Mouse (Mus musculus) CD4-positive naive resting alpha-beta T cell, adult 76 days (primary cell): Measurements from ENCODE around the gene Olfr58. TPM values are rescaled to one million over a fixed set of nuclear protein-coding genes. Genes with fewer than 3 reads are reported as not detected.

Source experiments
- total RNA-seq: library from RNA; stranded (reverse); gene quantifications from one replicate; pipeline ENCODE4 v1.2.4, GENCODE M21; 2023

The Olfr58 gene
- not detected for total RNA-seq

GRCm38 (mm10) chr9:19779983-19780382, at the start of gene Olfr58:
Gene Olfr58 (plus strand): TSS chr9:19780283.

GRCm38 (mm10) chr9:19804606-19805005, 24.5 kb downstream of the Olfr58 start, which contains the start of gene Olfr859:
Gene Olfr859 (plus strand): TSS chr9:19804906.

Other genes starting within 250 kb of the Olfr58 start
- not detected for gene Olfr853, start 239.2 kb upstream of the Olfr58 start, total RNA-seq
- gene Olfr854, start 212.9 kb upstream of the Olfr58 start, total RNA-seq: not detected
- gene Olfr855, start 197.7 kb upstream of the Olfr58 start, total RNA-seq: not detected
- 35.3 TPM for gene Zfp317, start 158.2 kb upstream of the Olfr58 start, total RNA-seq
- gene Olfr857, start 70.8 kb upstream of the Olfr58 start, total RNA-seq: not detected
- gene Olfr859, start 24.6 kb downstream of the Olfr58 start, total RNA-seq: not detected
- gene Olfr860, start 69.5 kb downstream of the Olfr58 start, total RNA-seq: not detected
- gene Olfr862, start 107.7 kb downstream of the Olfr58 start, total RNA-seq: not detected
- gene Olfr77, start 136.6 kb downstream of the Olfr58 start, total RNA-seq: not detected
- gene Olfr866, start 247.8 kb downstream of the Olfr58 start, total RNA-seq: not detected